In genomic region chr7:19194676-19195075, GRCm38 (mm10) we compare ENCODE assay signal across 16 mouse cellular contexts. TPM values are rescaled to one million over a fixed set of nuclear protein-coding genes. Genes with fewer than 3 reads are reported as not detected.
DNase-seq lines count a peak whose midpoint lies in the region; ATAC-seq and TF ChIP-seq lines count a peak whose summit lies in the region.
"Had no signal": no experiment of that assay in that cellular context is flagged by ENCODE, and none has a peak within 500 bp of the region (broad histone marks: within the 10 kb centered on the region; RNA-seq: fewer than 3 reads in every experiment).

No protein-coding gene starts in this region.

- no peak overlapping the region for H3K9ac ChIP-seq in hindbrain, postnatal 0 days (replicated peaks; ENCODE audit: low read length)
- H3K9ac ChIP-seq in lung, postnatal 0 days (replicated peaks; ENCODE audit: low read depth) = no peak overlapping the region
- H3K9ac ChIP-seq: limb, embryonic 12.5 days; midbrain, embryonic 15.5 days had no signal

- no peak for TF ChIP-seq EP300 in lung, postnatal 0 days (IDR thresholded peaks at IDR 0.05)

- TF ChIP-seq CTCF in hindbrain, postnatal 0 days (IDR thresholded peaks at IDR 0.05; ENCODE audit: low read depth) = peak; percentile 49
- peak; percentile 41 for TF ChIP-seq CTCF in lung, postnatal 0 days (IDR thresholded peaks at IDR 0.05)

- H3K4me1 ChIP-seq in hindbrain, postnatal 0 days (ENCODE audit: insufficient read depth, low read length) = no peaks in the 10 kb centered on the region
- H3K4me1 ChIP-seq in hindbrain, embryonic 10.5 days (replicated peaks) = 0 out of 2 replicates have a peak, but pooled peaks cover 3% of the 10 kb centered on the region
- H3K4me1 ChIP-seq in lung, postnatal 0 days (ENCODE audit: insufficient read depth, low read depth, low read length) = no peaks in the 10 kb centered on the region
- H3K4me1 ChIP-seq: limb, embryonic 12.5 days; midbrain, embryonic 15.5 days had no signal

- no peaks in the 10 kb centered on the region for H3K27me3 ChIP-seq in hindbrain, postnatal 0 days (ENCODE audit: insufficient read depth, low read length)
- no peaks in the 10 kb centered on the region for H3K27me3 ChIP-seq in hindbrain, embryonic 10.5 days (ENCODE audit: insufficient read depth, poor library complexity, severe bottlenecking)
- no peaks in the 10 kb centered on the region for H3K27me3 ChIP-seq in lung, postnatal 0 days (replicated peaks; ENCODE audit: insufficient read depth, low read length)
- H3K27me3 ChIP-seq: limb, embryonic 12.5 days; midbrain, embryonic 15.5 days had no signal

- H3K9me3 ChIP-seq in hindbrain, postnatal 0 days (ENCODE audit: low read length) = no peaks in the 10 kb centered on the region
- peaks cover 16% of the 10 kb centered on the region for H3K9me3 ChIP-seq in hindbrain, embryonic 10.5 days
- H3K9me3 ChIP-seq in lung, postnatal 0 days (ENCODE audit: low read length) = no peaks in the 10 kb centered on the region
- H3K9me3 ChIP-seq: midbrain, embryonic 15.5 days had no signal

- 99% methylated on average over 4 of the region's 4 CpGs for WGBS in hindbrain, postnatal 0 days
- WGBS in hindbrain, embryonic 10.5 days = 95% methylated on average over 4 of the region's 4 CpGs
- 100% methylated on average over 4 of the region's 4 CpGs for WGBS in lung, postnatal 0 days

- ATAC-seq in hindbrain, postnatal 0 days = no peak
- no peak for ATAC-seq in lung, postnatal 0 days
- 0 out of 2 replicates have a peak, but pooled peaks have one; percentile 51 for ATAC-seq in erythroblast, adult 5-6 weeks (replicated peaks; ENCODE audit: low FRiP score, poor library complexity, severe bottlenecking)
- ATAC-seq: forebrain, embryonic 14.5 days; midbrain, embryonic 15.5 days had no signal

- H3K27ac ChIP-seq in hindbrain, postnatal 0 days = no peak overlapping the region
- H3K27ac ChIP-seq in hindbrain, embryonic 10.5 days = no peak overlapping the region
- no peak overlapping the region for H3K27ac ChIP-seq in lung, postnatal 0 days (ENCODE audit: low read length)
- H3K27ac ChIP-seq: limb, embryonic 12.5 days; midbrain, embryonic 15.5 days had no signal

- H3K4me2 ChIP-seq in hindbrain, postnatal 0 days (ENCODE audit: low read depth, low read length) = no peak overlapping the region
- no peak overlapping the region for H3K4me2 ChIP-seq in lung, postnatal 0 days (replicated peaks; ENCODE audit: low read depth, low read length)
- H3K4me2 ChIP-seq: limb, embryonic 12.5 days; midbrain, embryonic 15.5 days had no signal

- no peak overlapping the region for H3K4me3 ChIP-seq in hindbrain, postnatal 0 days (ENCODE audit: low read length)
- H3K4me3 ChIP-seq in hindbrain, embryonic 10.5 days = no peak overlapping the region
- H3K4me3 ChIP-seq in lung, postnatal 0 days (ENCODE audit: low read depth, low read length) = no peak overlapping the region
- H3K4me3 ChIP-seq: limb, embryonic 12.5 days; midbrain, embryonic 15.5 days had no signal

- DNase-seq in hindbrain, postnatal 0 days (ENCODE audit: low spot score) = no peak
- DNase-seq in hindbrain, embryonic 10.5 days (ENCODE audit: low spot score) = no peak
- no peak for DNase-seq in lung, postnatal 0 days (ENCODE audit: low spot score)
- DNase-seq in lung, postnatal 25 days (ENCODE audit: low spot score) = no peak
- DNase-seq in ES-CJ7 (ENCODE audit: low read depth, low spot score) = peak; percentile 70
- DNase-seq in cerebellum, postnatal 10 days = no peak
- no peak for DNase-seq in layer of hippocampus, postnatal 10 days (ENCODE audit: low spot score in 2 of 2)
- DNase-seq: adrenal gland, postnatal 10 days; heart, postnatal 14 days; kidney, postnatal 10 days; lung, postnatal 36 days had no signal

- peaks cover 25% of the 10 kb centered on the region for H3K36me3 ChIP-seq in hindbrain, postnatal 0 days (ENCODE audit: insufficient read depth, low read length)
- peaks cover 87% of the 10 kb centered on the region for H3K36me3 ChIP-seq in hindbrain, embryonic 10.5 days
- 0 out of 2 replicates have a peak, but pooled peaks cover 6% of the 10 kb centered on the region for H3K36me3 ChIP-seq in lung, postnatal 0 days (ENCODE audit: insufficient read depth, low read length)

RNA-seq across cellular contexts. Expression of gene Gpr4, which starts 17.7 kb away (rescaled TPM):
- 3.8 and 4.5 TPM in 2 replicates for total RNA-seq in hindbrain, postnatal 0 days (2014; rRNA removed)
- polyA plus RNA-seq in hindbrain, postnatal 0 days (2015; fragmentation: Nextera tagmentation; extraction: Ambion mirVana) = 4.1 and 4.4 TPM in 2 replicates
- 1.8 and 2.9 TPM in 2 replicates for polyA plus RNA-seq in hindbrain, embryonic 10.5 days (2016; fragmentation: Nextera tagmentation; extraction: Ambion mirVana)
- polyA plus RNA-seq in lung, postnatal 0 days (2015; fragmentation: Nextera tagmentation; extraction: Ambion mirVana) = 2.7 and 3.1 TPM in 2 replicates
- total RNA-seq in erythroblast, adult 5-6 weeks (2015; ENCODE audit: low replicate concordance) = 0.19 TPM in 1 of 2 replicates, not detected in the other
- total RNA-seq in erythroblast, adult 5-6 weeks (2017; ENCODE audit: low replicate concordance) = not detected in 2 replicates
- 1 to 10 TPM; 3.5 to 3.6 TPM for total RNA-seq in layer of hippocampus, postnatal 10 days (2021)

RNA-seq across cellular contexts. Expression of gene Eml2, which starts 18.5 kb away (rescaled TPM):
- 88.2 and 103 TPM in 2 replicates for total RNA-seq in hindbrain, postnatal 0 days (2014; rRNA removed)
- 15.0 and 18.9 TPM in 2 replicates for polyA plus RNA-seq in hindbrain, postnatal 0 days (2015; fragmentation: Nextera tagmentation; extraction: Ambion mirVana)
- polyA plus RNA-seq in hindbrain, embryonic 10.5 days (2016; fragmentation: Nextera tagmentation; extraction: Ambion mirVana) = 2.8 and 4.9 TPM in 2 replicates
- 17.9 and 21.7 TPM in 2 replicates for polyA plus RNA-seq in lung, postnatal 0 days (2015; fragmentation: Nextera tagmentation; extraction: Ambion mirVana)
- total RNA-seq in erythroblast, adult 5-6 weeks (2015; ENCODE audit: low replicate concordance) = 1.5 and 2.1 TPM in 2 replicates
- 2.8 and 3.7 TPM in 2 replicates for total RNA-seq in erythroblast, adult 5-6 weeks (2017; ENCODE audit: low replicate concordance)
- 100 to 1,000 TPM; 183 to 198 TPM for total RNA-seq in layer of hippocampus, postnatal 10 days (2021)

RNA-seq across cellular contexts. Expression of gene Gipr, which starts 28.7 kb away (rescaled TPM):
- 2.0 and 3.0 TPM in 2 replicates for total RNA-seq in hindbrain, postnatal 0 days (2014; rRNA removed)
- 0.85 and 1.3 TPM in 2 replicates for polyA plus RNA-seq in hindbrain, postnatal 0 days (2015; fragmentation: Nextera tagmentation; extraction: Ambion mirVana)
- 0.95 and 1.3 TPM in 2 replicates for polyA plus RNA-seq in hindbrain, embryonic 10.5 days (2016; fragmentation: Nextera tagmentation; extraction: Ambion mirVana)
- 0.80 and 1.0 TPM in 2 replicates for polyA plus RNA-seq in lung, postnatal 0 days (2015; fragmentation: Nextera tagmentation; extraction: Ambion mirVana)
- 0.42 TPM in 1 of 2 replicates, not detected in the other for total RNA-seq in erythroblast, adult 5-6 weeks (2015; ENCODE audit: low replicate concordance)
- total RNA-seq in erythroblast, adult 5-6 weeks (2017; ENCODE audit: low replicate concordance) = not detected in 2 replicates
- 1 to 10 TPM; 3.0 to 4.1 TPM for total RNA-seq in layer of hippocampus, postnatal 10 days (2021)
- total RNA-seq: gastrocnemius, adult 18-20 months had no signal

RNA-seq across cellular contexts. Expression of gene Opa3, which starts 33.5 kb away (rescaled TPM):
- total RNA-seq in hindbrain, postnatal 0 days (2014; rRNA removed) = 44.2 and 47.7 TPM in 2 replicates
- polyA plus RNA-seq in hindbrain, postnatal 0 days (2015; fragmentation: Nextera tagmentation; extraction: Ambion mirVana) = 34.6 and 37.1 TPM in 2 replicates
- 47.8 and 51.1 TPM in 2 replicates for polyA plus RNA-seq in hindbrain, embryonic 10.5 days (2016; fragmentation: Nextera tagmentation; extraction: Ambion mirVana)
- 18.8 and 19.0 TPM in 2 replicates for polyA plus RNA-seq in lung, postnatal 0 days (2015; fragmentation: Nextera tagmentation; extraction: Ambion mirVana)
- 6.5 and 7.7 TPM in 2 replicates for total RNA-seq in erythroblast, adult 5-6 weeks (2015; ENCODE audit: low replicate concordance)
- total RNA-seq in erythroblast, adult 5-6 weeks (2017; ENCODE audit: low replicate concordance) = 2.1 and 5.6 TPM in 2 replicates
- 10 to 100 TPM; 36.2 to 37.8 TPM for total RNA-seq in layer of hippocampus, postnatal 10 days (2021)

RNA-seq across cellular contexts. Expression of gene Snrpd2, which starts 45.2 kb away (rescaled TPM):
- 34.1 and 42.9 TPM in 2 replicates for total RNA-seq in hindbrain, postnatal 0 days (2014; rRNA removed)
- 114 and 118 TPM in 2 replicates for polyA plus RNA-seq in hindbrain, postnatal 0 days (2015; fragmentation: Nextera tagmentation; extraction: Ambion mirVana)
- polyA plus RNA-seq in hindbrain, embryonic 10.5 days (2016; fragmentation: Nextera tagmentation; extraction: Ambion mirVana) = 184 TPM in 2 replicates
- 63.2 and 65.2 TPM in 2 replicates for polyA plus RNA-seq in lung, postnatal 0 days (2015; fragmentation: Nextera tagmentation; extraction: Ambion mirVana)
- 15.0 TPM in 2 replicates for total RNA-seq in erythroblast, adult 5-6 weeks (2015; ENCODE audit: low replicate concordance)
- total RNA-seq in erythroblast, adult 5-6 weeks (2017; ENCODE audit: low replicate concordance) = 20.2 and 22.0 TPM in 2 replicates
- total RNA-seq in layer of hippocampus, postnatal 10 days (2021) = 100 to 1,000 TPM in 1 of 2 experiments, 10 to 100 TPM in 1; 94.1 to 100 TPM

Comparison
In these comparisons a context has a peak if more than half of its experiments do, and no peak if none do; other contexts are left out.
1. RNA of gene Eml2, which starts 18.5 kb away (total RNA-seq): 183 to 198 TPM in layer of hippocampus, postnatal 10 days and 88.2 to 103 TPM in hindbrain, postnatal 0 days; 1.5 to 3.7 TPM in erythroblast, adult 5-6 weeks; every median in the first group is over 10 times any median in the second.